Mouse (Mus musculus) left cerebral cortex, postnatal 14 days (tissue): ENCODE measurements at regions not wholly inside any gene's neighbourhood (a gene's known extent, or its start where the extent isn't known, plus 50 kb on each side); places are given as distances from the start of the nearest gene placed in this dataset.

Experiments used
- DNase-seq, 2 experiments: peaks; one replicate each; pipeline ENCODE4 v3.0.0; 2021 to 2022; ENCODE audit warnings: low spot score in 2 of 2, mixed read lengths in 1 of 2
- intact Hi-C: fragments of 180-260 bp; cut with DNase I; formaldehyde crosslinking; loops from one replicate; pipeline ENCODE4 v1.15.1; 2025

GRCm38 (mm10) chr9:89858005-89858404 lies 51.7 kb upstream of the Rasgrf1 start:
- DNase-seq: no peak
- intact Hi-C loops: no loop called here

- DNase-seq: peak; percentile 51 to 58
- intact Hi-C loops: no loop called here
Measured at GRCm38 (mm10) chr9:89850491-89851282, 59.0 kb upstream of the Rasgrf1 start.

- no peak for DNase-seq
- intact Hi-C loops: no loop called here
Measured at GRCm38 (mm10) chr9:89849947-89850346, 59.8 kb upstream of the Rasgrf1 start.

- intact Hi-C loops: no loop called here
- DNase-seq: no peak
Measured at GRCm38 (mm10) chr9:89848571-89848970, 61.1 kb upstream of the Rasgrf1 start.

- no peak for DNase-seq
- intact Hi-C loops: no loop called here
Measured at GRCm38 (mm10) chr9:89846973-89847372, 62.7 kb upstream of the Rasgrf1 start.

- DNase-seq: no peak
- intact Hi-C loops: no loop called here
Measured at GRCm38 (mm10) chr9:89842776-89843089, 67.0 kb upstream of the Rasgrf1 start.

- peak; percentile 46 to 53 for DNase-seq
- intact Hi-C loops: no loop called here
Measured at GRCm38 (mm10) chr9:89841866-89842775, 67.6 kb upstream of the Rasgrf1 start.

GRCm38 (mm10) chr9:89841371-89841770 lies 68.3 kb upstream of the Rasgrf1 start:
- intact Hi-C loops: no loop called here
- DNase-seq: no peak

GRCm38 (mm10) chr9:89836454-89837245 lies 73.1 kb upstream of the Rasgrf1 start:
- DNase-seq: no peak
- intact Hi-C loops: no loop called here

GRCm38 (mm10) chr9:89833596-89833995 lies 76.1 kb upstream of the Rasgrf1 start:
- intact Hi-C loops: no loop called here
- no peak for DNase-seq

GRCm38 (mm10) chr9:89831855-89832254 lies 77.9 kb upstream of the Rasgrf1 start:
- intact Hi-C loops: no loop called here
- no peak for DNase-seq

GRCm38 (mm10) chr9:89828156-89828555 lies 81.6 kb upstream of the Rasgrf1 start:
- intact Hi-C loops: loop anchor here (5.0 kb wide), 1 partner anchor 79 kb away; the partner anchor contains the start of gene Rasgrf1
- no peak for DNase-seq

- no peak for DNase-seq
- intact Hi-C loops: loop anchor here (2.0 to 5.0 kb wide), 3 partner anchors 80 to 249 kb away; partner anchors contain the start of gene Rasgrf1
Measured at GRCm38 (mm10) chr9:89827564-89827963, 82.1 kb upstream of the Rasgrf1 start.

GRCm38 (mm10) chr9:89826712-89827548 lies 82.8 kb upstream of the Rasgrf1 start:
- DNase-seq: peak; percentile 93 to 95
- intact Hi-C loops: loop anchor here (2.0 to 5.0 kb wide), 3 partner anchors 80 to 250 kb away; partner anchors contain the start of gene Rasgrf1

GRCm38 (mm10) chr9:89821853-89822243 lies 83.6 kb upstream of the Ankrd34c start:
- no peak for DNase-seq
- intact Hi-C loops: no loop called here

- intact Hi-C loops: no loop called here
- DNase-seq: peak in 1 of 2 experiments; percentile 14
Measured at GRCm38 (mm10) chr9:89821109-89821852, 83.0 kb upstream of the Ankrd34c start.

- no peak for DNase-seq
- intact Hi-C loops: no loop called here
Measured at GRCm38 (mm10) chr9:89813616-89814318, 75.5 kb upstream of the Ankrd34c start.

- intact Hi-C loops: no loop called here
- DNase-seq: no peak
Measured at GRCm38 (mm10) chr9:89807381-89807780, 69.1 kb upstream of the Ankrd34c start.
